Mouse (Mus musculus) neural tube, embryonic 11.5 days (tissue): ENCODE measurements at regions not wholly inside any gene's neighbourhood (a gene's known extent, or its start where the extent isn't known, plus 50 kb on each side); places are given as distances from the start of the nearest gene placed in this dataset.
"Not testable (repeated sequence)": the region's sequence is repeated elsewhere in the genome, so short reads cannot be mapped to it uniquely, and the experiment has no call there.

Experiments
- ATAC-seq: fragments of 200-750 bp; cut with Nextera tagmentation; 2 replicates; pipeline ENCODE4 v1.8.0; 2017; ENCODE audit warnings: moderate number of reproducible peaks, mild to moderate bottlenecking, moderate TSS enrichment, moderate library complexity; ENCODE audit not compliant: insufficient read depth, low FRiP score, low TSS enrichment
- DNase-seq: peaks from one replicate; pipeline ENCODE4 v3.0.0-alpha.2; 2015; ENCODE audit warnings: low spot score
- H3K27ac ChIP-seq: fragments of 300-500 bp; sonication (generic); 2 replicates; pipeline ENCODE4 v1.5.1; 2014; ENCODE audit warnings: low read depth, mild to moderate bottlenecking, low read length
- H3K27me3 ChIP-seq: fragments of 300-500 bp; sonication (generic); 2 replicates; pipeline ENCODE4 v1.6.1; 2014; ENCODE audit warnings: mild to moderate bottlenecking, low read length, mixed read lengths; ENCODE audit not compliant: control insufficient read depth, insufficient read depth
- H3K36me3 ChIP-seq: fragments of 300-500 bp; sonication (generic); 2 replicates; pipeline ENCODE4 v1.6.1; 2014; ENCODE audit warnings: mild to moderate bottlenecking, low read length, moderate library complexity, mixed read lengths; ENCODE audit not compliant: control insufficient read depth, insufficient read depth
- H3K4me1 ChIP-seq: fragments of 300-500 bp; sonication (generic); 2 replicates; pipeline ENCODE4 v1.6.1; 2014; ENCODE audit warnings: low read length, mixed read lengths; ENCODE audit not compliant: control insufficient read depth, insufficient read depth
- H3K4me2 ChIP-seq: fragments of 300-500 bp; sonication (generic); 2 replicates; pipeline ENCODE4 v1.6.1; 2014; ENCODE audit warnings: low read depth, mild to moderate bottlenecking, moderate library complexity
- H3K4me3 ChIP-seq: fragments of 300-500 bp; sonication (generic); 2 replicates; pipeline ENCODE4 v1.5.1; 2014; ENCODE audit warnings: low read depth, low read length
- H3K9ac ChIP-seq: fragments of 300-500 bp; sonication (generic); 2 replicates; pipeline ENCODE4 v1.6.1; 2014; ENCODE audit warnings: mild to moderate bottlenecking, low read length
- H3K9me3 ChIP-seq: fragments of 300-500 bp; sonication (generic); 2 replicates; pipeline ENCODE4 v1.6.1; 2016; ENCODE audit warnings: low read length; ENCODE audit not compliant: control insufficient read depth
- WGBS: fragments of 180-500 bp; shearing (Covaris S2); extraction: QIAGEN DNeasy Blood & Tissue Kit; methylation state at CpG from one replicate; pipeline ENCODE4 v1.1.7; 2014; 5-methylcytosine and 5-hydroxymethylcytosine counted together

DNA sequence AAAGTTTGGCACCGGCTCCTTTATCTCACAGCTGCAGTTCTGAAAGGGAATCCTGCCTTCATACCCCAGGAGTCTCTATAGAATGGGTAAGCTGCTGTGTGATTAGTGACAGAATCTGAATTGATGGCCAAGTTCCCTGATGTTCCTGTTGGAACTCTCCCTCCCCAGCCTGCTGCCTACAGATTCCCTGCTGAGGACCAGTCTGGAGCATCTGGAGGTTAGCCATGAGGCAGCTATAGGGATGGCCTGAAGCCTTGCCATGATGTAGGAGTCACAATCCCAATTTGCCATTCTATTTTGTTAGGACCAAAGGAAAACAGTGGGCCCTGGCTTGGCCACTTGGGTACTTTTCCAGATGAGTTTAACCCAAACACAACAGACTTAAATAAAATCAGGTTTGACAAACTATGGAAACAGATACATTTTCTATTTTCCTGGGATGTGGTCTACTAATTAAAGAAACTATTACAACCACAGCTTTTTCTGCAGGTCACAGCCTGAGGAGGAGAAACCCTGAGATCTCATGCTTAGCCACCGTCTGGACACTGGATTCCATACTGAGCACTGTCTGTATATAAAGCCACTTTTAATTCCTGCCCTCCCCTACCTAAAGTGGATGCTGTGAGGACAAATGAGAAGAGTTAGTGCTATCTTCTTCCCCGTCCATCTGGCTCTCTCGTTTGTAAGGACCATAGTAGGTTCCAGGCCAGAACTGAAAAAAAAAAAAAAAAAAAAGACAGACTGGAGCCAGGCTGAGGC, 349.5 kb upstream of the Tbl1xr1 start:
- Histone ChIP-seq H3K27me3 (no peaks in the 10 kb centered on the region), H3K27ac (no peak overlapping the region), H3K36me3 (no peaks in the 10 kb centered on the region), H3K9me3 (no peaks in the 10 kb centered on the region), H3K4me1 (no peaks in the 10 kb centered on the region), H3K4me2 (no peak overlapping the region), H3K9ac (no peak overlapping the region), H3K4me3 (no peak overlapping the region)
- ATAC-seq, result no peak
- DNase-seq, result no peak
- 58% methylated on average over 4 of the region's 4 CpGs for WGBS

DNA sequence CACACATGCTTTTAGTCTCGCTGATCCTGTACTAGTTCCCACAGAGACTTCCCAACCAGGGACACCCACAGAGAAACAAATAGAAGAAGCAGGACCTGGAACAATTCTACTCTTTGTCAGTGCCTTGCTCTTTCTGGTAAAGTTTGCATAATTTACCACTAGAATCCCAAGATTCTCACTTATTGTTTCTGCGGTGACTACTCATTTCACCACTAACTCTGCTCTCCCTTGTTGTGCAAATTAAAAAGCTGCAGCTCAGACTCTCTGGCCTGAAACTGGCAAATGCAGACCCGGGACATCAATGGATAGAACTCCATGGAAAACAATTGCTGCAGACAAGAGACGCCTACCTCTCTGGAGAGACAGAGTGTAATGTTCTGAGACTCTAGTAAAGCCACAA, 348.4 kb upstream of the Tbl1xr1 start:
- no peaks in the 10 kb centered on the region for H3K36me3 ChIP-seq
- ATAC-seq (no peak), DNase-seq (no peak)
- H3K4me3 ChIP-seq, result no peak overlapping the region
- H3K4me1 ChIP-seq, result no peaks in the 10 kb centered on the region
- WGBS, result 46% methylated on average over 4 of the region's 4 CpGs
- no peak overlapping the region for H3K4me2 ChIP-seq
- H3K27me3 ChIP-seq, result no peaks in the 10 kb centered on the region
- no peaks in the 10 kb centered on the region for H3K9me3 ChIP-seq
- no peak overlapping the region for H3K27ac ChIP-seq
- no peak overlapping the region for H3K9ac ChIP-seq

DNA sequence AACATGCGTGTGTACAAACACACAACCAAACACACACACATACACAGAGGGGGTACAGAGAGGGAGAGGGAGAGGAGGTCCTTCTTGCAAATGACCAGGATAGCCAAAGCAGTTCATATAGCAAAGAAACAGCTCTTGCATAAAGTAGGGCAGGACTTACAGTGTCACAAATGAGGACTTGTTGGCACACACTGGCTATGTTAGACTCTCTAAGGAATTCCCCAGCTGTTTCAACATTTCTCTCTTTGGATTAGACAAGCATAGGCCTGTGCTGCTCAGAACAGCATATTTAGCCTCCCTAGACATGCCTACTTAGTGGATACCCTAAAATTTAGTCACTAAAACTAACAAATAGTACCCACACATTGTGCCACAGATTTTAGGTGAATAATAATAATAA, 347.1 kb upstream of the Tbl1xr1 start:
- Histone ChIP-seq H3K27ac (no peak overlapping the region), H3K4me2 (no peak overlapping the region), H3K36me3 (no peaks in the 10 kb centered on the region), H3K4me3 (no peak overlapping the region), H3K9me3 (no peaks in the 10 kb centered on the region), H3K9ac (no peak overlapping the region), H3K4me1 (no peaks in the 10 kb centered on the region), H3K27me3 (no peaks in the 10 kb centered on the region)
- ATAC-seq (no peak), DNase-seq (no peak)
- 95% methylated on average over 1 of the region's 1 CpGs for WGBS

DNA sequence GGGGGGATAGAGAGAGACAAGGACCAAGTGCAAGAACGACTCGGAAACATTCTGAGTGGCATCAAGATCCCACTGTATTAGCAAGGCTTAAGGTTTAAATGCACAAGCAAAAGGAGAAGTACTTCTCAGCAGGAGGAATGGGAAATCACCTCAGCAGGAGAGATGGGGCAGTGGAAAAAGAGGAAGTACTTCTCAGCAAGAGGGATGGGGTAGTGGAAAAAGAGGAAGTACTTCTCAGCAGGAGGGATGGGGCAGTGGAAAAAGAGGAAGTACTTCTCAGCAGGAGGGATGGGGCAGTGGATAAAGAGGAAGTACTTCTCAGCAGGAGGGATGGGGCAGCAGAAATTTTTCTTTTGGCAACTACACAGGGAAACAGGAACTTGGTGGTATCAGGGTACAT, 340.8 kb upstream of the Tbl1xr1 start:
- not testable (repeated sequence) for H3K36me3 ChIP-seq, H3K9ac ChIP-seq, H3K4me1 ChIP-seq, H3K9me3 ChIP-seq, H3K27me3 ChIP-seq, DNase-seq, ATAC-seq, H3K4me3 ChIP-seq, H3K27ac ChIP-seq, H3K4me2 ChIP-seq
- WGBS, result 86% methylated on average over 2 of the region's 2 CpGs

DNA sequence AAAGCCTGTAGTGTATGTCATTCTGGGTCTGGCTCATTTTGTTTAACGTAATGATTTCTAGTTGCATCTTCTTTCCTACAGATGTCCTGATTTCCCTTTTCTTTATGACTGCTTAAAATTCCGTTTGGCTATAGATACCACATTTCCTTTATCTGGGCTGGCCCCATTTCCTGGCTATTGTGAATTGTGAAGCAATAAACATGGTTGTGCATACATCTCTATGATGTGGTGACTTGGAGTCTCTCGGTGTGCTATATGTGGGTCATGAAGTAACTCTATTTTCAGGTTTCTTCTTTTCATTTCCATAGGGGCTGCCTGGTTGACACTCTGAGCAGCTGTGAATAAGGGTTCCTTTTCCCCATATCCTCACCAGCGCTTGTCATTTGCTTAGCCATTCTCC, 336.7 kb upstream of the Tbl1xr1 start:
- DNase-seq, result no peak
- 83% methylated on average over 4 of the region's 4 CpGs for WGBS

DNA sequence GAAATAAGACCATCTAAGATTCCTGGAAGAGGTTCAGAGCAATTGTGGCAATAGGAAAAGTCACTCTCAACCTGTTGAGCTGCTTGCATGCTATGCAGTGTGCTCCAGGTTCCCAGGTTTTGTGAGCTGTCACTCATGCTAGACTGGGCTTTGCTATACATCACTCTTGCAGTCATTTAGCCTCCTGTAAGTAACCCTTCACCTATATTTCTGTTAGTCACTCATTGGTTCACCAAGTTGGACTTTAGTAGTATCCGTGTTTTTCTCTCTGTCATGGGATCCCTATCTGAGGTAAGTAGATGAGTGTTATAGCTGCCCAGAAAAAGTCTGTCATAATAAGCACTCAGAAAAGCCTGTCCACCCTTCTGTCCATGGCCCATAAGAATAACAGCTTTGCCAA, 332.3 kb upstream of the Tbl1xr1 start:
- no peaks in the 10 kb centered on the region for H3K9me3 ChIP-seq
- H3K36me3 ChIP-seq, result no peaks in the 10 kb centered on the region
- H3K27me3 ChIP-seq, result no peaks in the 10 kb centered on the region
- no peaks in the 10 kb centered on the region for H3K4me1 ChIP-seq
- 86% methylated on average over 1 of the region's 1 CpGs for WGBS
- DNase-seq (no peak), ATAC-seq (no peak)
- no peak overlapping the region for H3K4me3 ChIP-seq
- H3K9ac ChIP-seq, result no peak overlapping the region
- no peak overlapping the region for H3K27ac ChIP-seq
- H3K4me2 ChIP-seq, result no peak overlapping the region

More for the DNA sequence above, 336.7 kb upstream of the Tbl1xr1 start:
- Histone ChIP-seq H3K36me3 (no peaks in the 10 kb centered on the region), H3K9ac (no peak overlapping the region), H3K27me3 (no peaks in the 10 kb centered on the region), H3K27ac (no peak overlapping the region), H3K4me2 (no peak overlapping the region), H3K4me1 (no peaks in the 10 kb centered on the region), H3K4me3 (no peak overlapping the region), H3K9me3 (no peaks in the 10 kb centered on the region)
- ATAC-seq, result no peak

DNA sequence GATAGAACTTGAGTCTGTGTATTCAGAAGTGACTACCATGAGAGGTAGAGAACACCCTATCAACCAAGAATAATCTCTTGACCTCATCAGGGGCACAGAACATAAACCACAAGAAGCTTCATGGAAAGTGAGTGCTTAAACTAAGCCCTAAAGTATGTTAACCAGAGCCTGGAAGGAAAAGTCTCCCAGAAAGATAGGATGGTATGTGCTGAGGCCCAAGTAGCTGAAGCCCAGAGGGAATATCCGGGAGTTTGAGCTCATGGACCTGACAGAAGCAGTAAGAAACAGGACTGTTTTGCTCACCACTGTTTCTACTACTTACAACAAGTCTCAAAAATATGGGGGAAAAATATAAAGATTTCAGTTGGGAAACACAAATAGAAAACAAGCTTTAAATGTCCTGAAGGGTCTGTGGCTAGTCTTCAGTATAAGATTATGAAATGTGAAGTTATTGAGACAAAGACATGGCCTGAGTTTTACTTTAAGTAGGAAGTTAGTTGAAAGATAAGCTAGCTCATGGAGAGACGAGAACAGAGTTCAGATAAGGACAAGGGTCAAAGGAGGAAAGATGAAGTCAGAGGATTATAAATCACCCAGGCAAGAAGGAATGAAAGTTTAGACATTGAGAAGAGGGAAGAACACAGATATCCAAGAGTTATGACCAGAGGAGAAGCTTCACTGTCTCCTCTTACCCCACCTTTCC, 315.8 kb upstream of the Tbl1xr1 start:
- H3K36me3 ChIP-seq, result no peaks in the 10 kb centered on the region
- H3K27me3 ChIP-seq, result no peaks in the 10 kb centered on the region
- no peak overlapping the region for H3K4me3 ChIP-seq
- DNase-seq, result no peak
- no peak for ATAC-seq
- H3K4me1 ChIP-seq, result no peaks in the 10 kb centered on the region
- H3K4me2 ChIP-seq, result no peak overlapping the region
- H3K9ac ChIP-seq, result no peak overlapping the region
- H3K27ac ChIP-seq, result no peak overlapping the region
- WGBS, result 70% methylated on average over 2 of the region's 2 CpGs
- H3K9me3 ChIP-seq, result no peaks in the 10 kb centered on the region

DNA sequence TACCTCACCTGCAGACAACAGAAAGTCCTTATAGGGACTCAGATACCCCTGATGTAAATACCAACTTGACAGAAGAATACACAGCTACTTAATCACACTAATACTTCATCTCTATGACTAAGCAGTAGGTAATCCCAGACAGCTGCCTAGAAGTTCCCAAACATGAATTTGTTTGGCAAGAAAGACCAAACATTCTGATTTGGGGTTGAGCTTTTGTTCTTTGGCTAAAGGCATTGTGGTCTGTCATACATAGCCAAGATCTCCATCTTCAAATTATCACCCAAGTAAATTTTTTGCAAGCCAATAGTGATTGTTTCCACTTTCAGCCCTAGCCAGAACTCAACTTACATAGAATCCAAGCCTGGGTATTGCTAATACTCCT, 315.2 kb upstream of the Tbl1xr1 start:
- no peak overlapping the region for H3K9ac ChIP-seq
- no peak for DNase-seq
- H3K27ac ChIP-seq, result no peak overlapping the region
- H3K27me3 ChIP-seq, result no peaks in the 10 kb centered on the region
- H3K9me3 ChIP-seq, result no peaks in the 10 kb centered on the region
- no peaks in the 10 kb centered on the region for H3K4me1 ChIP-seq
- H3K4me2 ChIP-seq, result no peak overlapping the region
- no peak overlapping the region for H3K4me3 ChIP-seq
- no peak for ATAC-seq
- no peaks in the 10 kb centered on the region for H3K36me3 ChIP-seq

DNA sequence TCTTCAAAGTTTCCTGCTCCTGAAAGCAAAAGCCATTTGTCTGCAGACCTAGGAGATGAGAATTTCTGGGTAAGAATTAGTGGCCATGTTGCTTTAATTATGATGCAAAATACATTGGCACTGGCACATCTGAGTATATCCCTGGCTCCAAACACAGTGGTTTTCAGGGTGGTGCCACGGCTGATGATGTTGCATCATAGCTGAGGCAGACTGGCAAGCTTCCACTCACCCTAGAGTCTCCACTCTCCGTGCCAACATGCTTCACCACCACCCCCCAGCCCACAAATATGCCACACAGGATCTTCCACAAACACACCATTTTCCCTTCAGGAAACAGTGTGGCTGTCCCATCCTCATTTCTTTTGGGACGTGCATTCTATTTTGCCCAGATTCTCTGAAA, 314.5 kb upstream of the Tbl1xr1 start:
- 77% methylated on average over 3 of the region's 3 CpGs for WGBS
- Histone ChIP-seq H3K9ac (no peak overlapping the region), H3K27ac (no peak overlapping the region), H3K9me3 (no peaks in the 10 kb centered on the region), H3K4me1 (no peaks in the 10 kb centered on the region), H3K36me3 (no peaks in the 10 kb centered on the region), H3K27me3 (no peaks in the 10 kb centered on the region), H3K4me3 (no peak overlapping the region), H3K4me2 (no peak overlapping the region)
- no peak for ATAC-seq
- DNase-seq, result no peak
